Mouse (Mus musculus): ENCODE data around the gene Mbnl2. TPM values are rescaled to one million over a fixed set of nuclear protein-coding genes. Genes with fewer than 3 reads are reported as not detected.

Mbnl2 gene
- total RNA-seq (2015; ENCODE audit: low replicate concordance) (36.8 and 45.3 TPM in 2 replicates), total RNA-seq (2017; ENCODE audit: low replicate concordance) (30.1 and 44.6 TPM in 2 replicates)

GRCm38 (mm10) chr14:120275246-120276238 is at the start of gene Mbnl2:
Mbnl2 (plus strand) TSS chr14:120275669.
- ATAC-seq (replicated peaks; ENCODE audit: low FRiP score, poor library complexity, severe bottlenecking), result peak; percentile 97

DNA sequence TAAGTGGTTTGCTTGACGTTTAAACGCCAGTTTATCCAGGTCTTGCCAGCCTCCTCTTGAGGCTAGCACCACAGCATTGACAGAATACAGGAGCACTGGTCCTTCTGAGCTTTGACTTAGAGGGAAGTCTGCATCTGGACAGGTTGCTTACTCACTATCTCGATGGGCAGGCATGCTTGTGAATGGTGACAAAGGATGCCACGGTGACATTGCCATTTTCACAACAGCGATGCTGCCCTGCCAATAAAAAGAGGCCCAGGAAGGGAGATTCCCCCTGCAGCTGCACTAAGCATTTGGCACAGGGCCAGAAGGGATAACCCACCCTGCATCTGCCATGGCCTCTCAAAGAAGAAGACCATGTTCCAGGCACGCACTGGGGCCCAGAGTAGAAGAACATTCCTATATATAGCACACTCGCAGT is 43.4 kb upstream of the Mbnl2 start:
- no peak for ATAC-seq (replicated peaks; ENCODE audit: low FRiP score, poor library complexity, severe bottlenecking)

GRCm38 (mm10) chr14:120235610-120236009 is 39.9 kb upstream of the Mbnl2 start:
- ATAC-seq (replicated peaks; ENCODE audit: low FRiP score, poor library complexity, severe bottlenecking), result no peak

- no peak for ATAC-seq (replicated peaks; ENCODE audit: low FRiP score, poor library complexity, severe bottlenecking)
Measured at GRCm38 (mm10) chr14:120238501-120238900, 37.0 kb upstream of the Mbnl2 start.

- no peak for ATAC-seq (replicated peaks; ENCODE audit: low FRiP score, poor library complexity, severe bottlenecking)
Measured at GRCm38 (mm10) chr14:120240209-120240608, 35.3 kb upstream of the Mbnl2 start.

DNA sequence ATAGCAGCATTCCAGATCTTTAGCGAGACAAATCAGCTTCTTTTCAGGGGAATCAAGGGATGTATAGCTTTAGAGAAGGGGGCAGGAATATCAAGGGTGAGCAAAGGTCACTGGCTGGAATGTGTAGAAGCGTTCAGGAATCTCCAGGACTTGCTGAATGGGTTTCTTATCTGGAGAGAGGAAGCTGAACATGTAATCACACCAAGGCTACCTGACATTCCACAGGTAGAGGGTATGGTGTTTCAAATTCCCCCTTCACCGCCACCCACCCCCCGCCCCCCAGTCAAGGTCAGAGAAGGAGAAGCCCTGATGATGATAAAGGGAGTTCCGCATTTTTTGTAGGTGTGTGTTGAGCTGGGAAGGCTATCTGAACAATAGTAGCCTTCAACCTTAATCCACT is 32.8 kb upstream of the Mbnl2 start:
- no peak for ATAC-seq (replicated peaks; ENCODE audit: low FRiP score, poor library complexity, severe bottlenecking)

- no peak for ATAC-seq (replicated peaks; ENCODE audit: low FRiP score, poor library complexity, severe bottlenecking)
Measured at GRCm38 (mm10) chr14:120245081-120245705, 30.3 kb upstream of the Mbnl2 start.

DNA sequence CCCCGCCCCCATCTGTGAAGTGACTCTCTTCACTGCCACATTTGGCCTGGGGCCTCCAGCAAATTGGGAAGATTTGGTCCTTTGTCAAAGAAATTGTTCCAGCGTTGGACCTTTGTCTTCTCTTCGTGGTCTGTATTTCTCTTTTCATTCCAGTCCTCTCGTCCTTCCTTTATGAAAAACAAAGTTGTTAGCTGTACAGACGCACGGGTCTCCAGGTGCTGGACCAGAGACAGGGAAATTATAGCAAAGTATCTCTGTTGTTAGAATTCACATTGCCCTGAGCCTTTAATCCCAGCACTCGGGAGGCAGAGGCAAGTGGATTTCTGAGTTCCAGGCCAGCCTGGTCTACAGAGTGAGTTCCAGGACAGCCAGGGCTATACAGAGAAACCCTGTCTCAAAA is 22.1 kb upstream of the Mbnl2 start:
- ATAC-seq (replicated peaks; ENCODE audit: low FRiP score, poor library complexity, severe bottlenecking), result no peak

DNA sequence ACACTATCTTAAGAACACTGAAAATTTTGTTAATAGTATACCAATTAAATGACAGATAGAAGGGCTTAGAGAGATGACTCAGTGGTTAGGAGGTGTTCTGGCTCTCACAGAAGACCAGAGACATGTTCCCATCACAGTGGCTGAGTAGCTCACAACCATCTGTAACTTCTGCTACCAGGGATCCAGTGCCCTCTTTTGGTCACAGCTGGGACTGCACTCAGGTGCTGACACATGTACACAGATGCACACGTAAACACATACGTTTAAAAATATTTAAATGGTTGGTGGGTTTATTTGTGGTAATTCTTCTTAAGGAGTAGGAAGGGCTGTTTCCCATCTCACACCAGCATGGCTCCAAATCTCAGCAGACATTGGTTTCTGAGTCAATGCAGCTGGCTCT is 19.3 kb upstream of the Mbnl2 start:
- ATAC-seq (replicated peaks; ENCODE audit: low FRiP score, poor library complexity, severe bottlenecking), result no peak

DNA sequence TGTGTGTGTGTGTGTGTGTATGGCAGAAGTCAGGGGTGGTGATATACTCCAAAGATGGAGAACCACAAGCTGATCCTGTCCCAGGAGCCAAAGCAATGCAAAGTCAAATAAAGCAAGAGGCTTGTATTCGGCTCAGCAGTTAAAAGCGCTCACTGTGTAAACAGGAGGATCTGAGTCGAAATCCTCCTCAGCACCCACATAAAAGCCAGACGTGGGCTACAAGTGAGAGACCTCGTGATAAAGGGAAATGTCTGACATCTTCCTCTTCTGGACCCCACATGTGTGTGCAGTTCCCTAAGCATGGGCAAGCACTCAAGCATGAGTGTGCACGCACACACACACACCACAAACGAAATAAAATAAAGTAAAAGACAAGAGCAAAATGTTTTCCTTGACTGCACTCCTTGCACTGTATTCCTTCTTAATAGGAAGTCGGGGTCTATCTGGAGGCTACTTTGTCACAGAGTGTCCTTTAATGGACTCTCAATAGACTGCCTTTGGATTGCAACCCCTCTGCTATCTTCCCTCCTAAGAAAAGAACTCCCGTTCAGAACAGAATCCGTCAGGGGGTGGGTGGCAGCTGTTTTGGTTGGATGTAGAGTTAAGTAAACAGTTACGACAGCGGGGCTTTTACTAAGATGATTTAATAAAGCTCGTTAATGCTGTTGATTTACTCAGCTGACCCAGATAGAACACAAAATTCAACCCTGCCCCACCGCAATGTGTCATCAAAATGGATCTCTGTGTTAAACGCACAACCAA is 18.7 kb upstream of the Mbnl2 start:
- ATAC-seq (replicated peaks; ENCODE audit: low FRiP score, poor library complexity, severe bottlenecking), result no peak

GRCm38 (mm10) chr14:120257483-120257882 is 18.0 kb upstream of the Mbnl2 start:
- no peak for ATAC-seq (replicated peaks; ENCODE audit: low FRiP score, poor library complexity, severe bottlenecking)

DNA sequence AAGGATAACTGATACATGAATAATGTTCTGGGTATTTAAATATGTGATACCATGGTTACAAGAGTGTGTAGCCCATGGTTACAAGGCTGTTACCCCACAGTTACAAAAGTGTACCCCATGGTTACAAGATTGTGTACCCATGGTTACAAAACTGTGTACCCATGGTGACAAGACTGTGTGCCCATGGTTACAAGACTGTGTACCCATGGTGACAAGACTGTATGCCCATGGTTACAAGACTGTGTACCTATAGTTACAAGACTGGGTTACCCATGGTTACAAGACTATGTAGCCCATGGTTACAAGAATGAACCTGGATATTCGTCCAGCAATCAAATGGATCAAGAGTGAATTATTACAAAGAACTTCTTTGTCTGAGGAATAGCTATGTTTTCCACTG is 16.0 kb upstream of the Mbnl2 start:
- ATAC-seq (replicated peaks; ENCODE audit: low FRiP score, poor library complexity, severe bottlenecking), result no peak

DNA sequence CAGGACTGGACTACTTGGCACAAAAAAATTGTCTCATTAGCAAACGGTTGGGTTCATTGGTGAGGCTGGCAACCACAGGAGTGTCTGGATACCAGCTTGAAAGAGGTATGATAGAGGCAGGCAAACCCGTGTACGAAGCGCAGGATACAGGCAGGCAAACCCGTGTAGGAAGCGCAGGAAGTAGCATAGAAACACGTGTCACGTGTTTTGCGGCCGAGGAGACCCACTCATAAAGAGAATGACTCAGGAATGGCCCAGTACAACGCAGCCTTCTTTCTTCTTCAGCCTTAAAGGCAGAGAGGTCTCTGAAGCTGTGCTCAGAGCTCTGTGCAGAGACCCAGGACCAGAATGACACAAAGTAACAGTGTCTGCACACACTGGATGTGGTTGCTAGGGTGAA is 13.9 kb upstream of the Mbnl2 start:
- ATAC-seq (replicated peaks; ENCODE audit: low FRiP score, poor library complexity, severe bottlenecking), result no peak

- ATAC-seq (replicated peaks; ENCODE audit: low FRiP score, poor library complexity, severe bottlenecking), result no peak
Measured at GRCm38 (mm10) chr14:120262660-120263379, 12.6 kb upstream of the Mbnl2 start.

GRCm38 (mm10) chr14:120263380-120264135 is 11.9 kb upstream of the Mbnl2 start:
- no peak for ATAC-seq (replicated peaks; ENCODE audit: low FRiP score, poor library complexity, severe bottlenecking)

DNA sequence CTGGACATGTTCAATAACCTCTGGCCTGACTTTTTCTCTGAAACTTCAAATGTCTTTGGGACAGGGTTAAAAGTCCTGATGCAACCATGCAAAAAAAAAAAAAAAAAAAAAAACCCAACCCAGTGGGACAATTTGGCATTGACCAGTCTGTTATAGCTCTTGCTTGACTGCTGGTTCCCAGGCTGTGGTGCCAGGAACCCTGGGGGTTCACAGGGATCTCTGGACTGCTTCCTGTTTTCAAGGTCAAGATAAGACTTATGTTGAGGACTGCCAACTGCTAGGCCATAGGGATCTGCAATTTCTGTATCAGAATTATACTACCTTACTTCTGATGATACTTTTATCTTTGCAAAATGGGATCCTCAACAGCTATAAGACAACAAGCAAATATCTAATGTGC is 9.6 kb upstream of the Mbnl2 start:
- no peak for ATAC-seq (replicated peaks; ENCODE audit: low FRiP score, poor library complexity, severe bottlenecking)

DNA sequence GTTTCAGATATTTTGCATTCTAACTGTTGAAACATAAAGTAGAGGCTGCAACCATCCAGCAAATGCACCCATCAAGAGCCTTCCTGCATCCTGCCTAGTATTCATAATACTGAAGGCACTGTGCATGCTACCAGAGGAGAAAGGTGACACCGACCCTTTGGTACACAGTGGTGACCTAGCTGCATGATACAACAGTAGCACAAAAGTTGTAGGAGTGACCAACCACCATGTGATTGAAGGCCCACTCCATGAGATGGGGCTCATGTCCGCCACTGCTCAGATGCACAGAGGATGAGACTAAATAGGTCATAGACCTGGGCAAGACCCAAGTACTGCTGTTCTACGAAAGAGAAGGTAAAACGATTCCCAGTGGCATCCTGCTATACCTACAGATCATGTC is 8.3 kb upstream of the Mbnl2 start:
- no peak for ATAC-seq (replicated peaks; ENCODE audit: low FRiP score, poor library complexity, severe bottlenecking)

DNA sequence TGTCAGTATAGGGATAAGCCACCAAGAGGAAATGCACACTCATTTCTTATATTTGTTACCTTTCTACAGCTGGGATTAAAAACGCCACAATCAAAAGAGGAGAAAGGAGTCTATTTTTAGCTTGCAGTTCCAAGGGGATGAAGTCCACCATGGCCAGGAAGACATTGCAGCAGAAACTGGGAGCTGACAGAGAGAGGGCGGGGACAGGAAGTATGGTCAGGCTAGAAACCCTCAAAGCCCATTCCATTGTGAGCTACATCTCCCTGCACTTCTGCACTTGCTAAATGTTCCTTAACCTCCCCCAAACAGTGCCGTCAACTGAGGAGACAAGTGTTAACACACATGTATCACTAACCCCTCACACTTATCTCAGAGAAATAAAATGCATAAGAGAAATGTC is 5.4 kb upstream of the Mbnl2 start:
- no peak for ATAC-seq (replicated peaks; ENCODE audit: low FRiP score, poor library complexity, severe bottlenecking)

GRCm38 (mm10) chr14:120270633-120271032 is 4.8 kb upstream of the Mbnl2 start:
- no peak for ATAC-seq (replicated peaks; ENCODE audit: low FRiP score, poor library complexity, severe bottlenecking)
